Mouse (Mus musculus): ENCODE results near the gene Cdkn2c. TPM values are rescaled to one million over a fixed set of nuclear protein-coding genes. Genes with fewer than 3 reads are reported as not detected.
A peak's percentile ranks its signal among the peaks of the same experiment; 100 is the strongest.

The Cdkn2c gene
- total RNA-seq, 2 experiments from 2014 or later, result 4.6 to 4.8 TPM

DNA sequence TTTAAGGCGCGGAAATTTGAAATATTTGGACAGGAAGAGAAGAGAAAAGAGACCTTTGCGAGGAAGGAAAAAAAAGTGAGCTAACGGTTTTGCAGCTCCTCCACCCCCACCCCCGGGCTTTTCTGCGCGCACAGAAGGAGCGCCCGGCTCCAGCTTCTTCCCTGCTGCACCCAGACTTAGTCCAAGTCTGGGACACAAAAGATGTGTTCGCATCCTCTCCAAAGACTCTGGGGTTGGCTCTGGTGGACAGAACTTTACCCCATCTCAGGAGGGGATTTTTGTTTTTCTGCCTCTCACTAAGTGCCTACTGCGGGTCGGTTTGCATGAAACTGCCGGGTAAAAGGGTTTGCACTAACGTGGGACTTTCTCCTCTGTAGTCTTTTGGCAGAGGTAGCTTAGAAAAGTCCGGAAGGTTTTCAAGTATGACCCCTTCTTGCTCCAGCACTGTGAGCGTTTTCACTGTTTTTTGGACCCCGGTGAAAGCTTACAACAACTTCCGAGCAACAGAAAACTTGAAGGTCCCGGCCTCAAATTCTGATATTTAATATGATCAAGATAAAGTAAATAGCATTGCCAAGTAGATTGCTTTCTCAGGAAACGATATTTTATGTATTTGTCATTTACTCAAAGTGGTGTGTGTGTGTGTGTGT is 9.0 kb downstream of the Cdkn2c start:
- no peak for DNase-seq (ENCODE audit: extremely low spot score in 1 of 2, low spot score in 1 of 2)

DNA sequence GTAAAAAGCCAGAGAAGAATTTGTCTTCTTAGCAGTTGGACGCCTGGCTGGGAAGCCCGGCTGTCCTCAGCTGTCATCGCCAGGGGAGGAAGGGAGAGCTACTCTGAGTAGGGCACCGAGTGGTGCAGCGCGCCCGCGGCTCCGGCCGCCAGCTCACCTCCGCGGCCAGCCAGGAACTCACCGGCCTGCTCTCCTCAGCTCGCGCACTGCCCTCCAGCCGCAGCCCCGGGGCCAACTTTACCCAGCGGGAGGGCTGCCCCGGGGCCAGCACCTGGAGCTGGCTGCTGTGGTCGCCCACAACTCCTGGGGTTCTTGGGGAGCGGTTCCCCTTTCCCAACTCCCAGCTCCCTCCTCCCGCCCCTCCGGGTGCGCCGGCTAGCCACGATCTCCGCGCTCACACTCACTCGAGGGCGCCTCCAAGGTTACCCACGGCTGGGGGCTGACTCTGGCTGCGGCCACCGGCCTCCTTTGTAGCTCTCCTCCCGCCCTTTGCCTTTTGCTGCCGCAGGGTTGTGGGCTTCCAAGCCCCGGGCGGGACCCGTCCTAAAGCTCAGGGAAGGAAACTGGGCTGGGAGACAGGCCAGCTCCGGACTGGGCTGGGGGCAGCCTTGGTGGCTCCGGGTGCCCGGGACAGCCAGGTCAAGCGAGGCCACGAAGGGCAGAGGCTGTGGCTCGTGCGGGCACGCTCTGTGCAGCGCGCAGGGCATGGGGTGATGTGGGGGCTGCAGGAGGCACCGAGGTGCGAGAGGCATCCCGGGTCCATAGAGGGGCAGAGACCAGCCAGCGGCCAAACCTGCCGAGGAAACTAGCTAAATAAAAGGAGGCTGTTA is 9.8 kb downstream of the Cdkn2c start:
- peak; percentile 12 to 19 for DNase-seq (ENCODE audit: extremely low spot score in 1 of 2, low spot score in 1 of 2)

DNA sequence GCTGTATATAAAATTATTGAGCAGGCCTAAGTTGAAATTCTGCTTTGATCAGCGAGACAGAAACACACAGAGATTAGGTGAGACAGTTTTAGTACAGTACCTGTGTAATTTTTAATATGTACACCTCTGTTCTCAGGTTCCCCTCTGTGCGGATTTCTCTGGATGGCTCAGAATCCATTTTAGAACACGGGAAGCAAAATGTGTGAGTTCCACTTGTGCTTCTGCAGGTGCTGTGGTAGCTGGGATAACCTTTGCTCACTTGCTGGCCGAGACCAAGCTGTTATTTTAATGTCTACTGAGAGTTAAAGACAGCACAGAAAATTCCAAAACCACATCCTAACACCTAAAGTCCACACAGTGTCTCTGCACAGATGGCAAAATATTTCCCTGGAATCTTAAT is 10.7 kb downstream of the Cdkn2c start:
- no peak for DNase-seq (ENCODE audit: extremely low spot score in 1 of 2, low spot score in 1 of 2)

DNA sequence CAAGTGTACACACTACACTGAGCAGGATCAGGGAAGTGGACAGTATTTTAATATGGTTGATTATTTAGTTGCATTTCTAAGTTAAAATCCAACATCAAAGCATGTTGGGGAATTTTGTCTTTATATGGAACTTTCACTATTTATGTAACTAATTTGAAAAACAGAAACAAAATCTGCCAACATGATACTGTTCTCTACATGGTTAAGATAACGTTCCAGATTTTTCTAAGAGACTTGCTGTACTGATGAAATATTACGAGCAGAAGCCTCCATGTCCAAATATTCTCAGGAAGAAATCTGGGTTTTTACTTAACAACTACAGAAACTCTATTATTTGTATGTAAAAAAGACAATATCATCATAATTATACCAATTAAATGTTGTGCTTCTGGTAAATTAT is 11.3 kb downstream of the Cdkn2c start:
- DNase-seq (ENCODE audit: extremely low spot score in 1 of 2, low spot score in 1 of 2), result no peak

DNA sequence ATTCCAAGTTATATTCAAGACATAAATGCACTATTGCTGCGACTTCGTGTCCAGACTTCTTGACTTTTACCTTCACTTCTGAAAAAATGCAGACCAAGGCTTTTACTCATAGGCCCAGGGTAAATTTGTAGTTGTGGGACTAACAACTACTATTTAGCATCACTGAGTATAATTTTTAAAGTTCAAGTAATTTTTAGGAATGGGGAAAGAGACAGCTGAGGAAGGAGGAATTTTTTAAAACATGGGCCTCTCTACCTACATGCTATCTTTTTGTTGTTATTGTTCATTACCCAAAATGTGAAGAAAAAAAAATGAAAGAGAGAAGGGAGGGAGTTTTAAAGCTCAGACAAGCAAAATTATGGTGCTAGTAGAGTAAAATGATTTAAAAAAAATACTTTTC is 12.3 kb downstream of the Cdkn2c start:
- no peak for DNase-seq (ENCODE audit: extremely low spot score in 1 of 2, low spot score in 1 of 2)

DNA sequence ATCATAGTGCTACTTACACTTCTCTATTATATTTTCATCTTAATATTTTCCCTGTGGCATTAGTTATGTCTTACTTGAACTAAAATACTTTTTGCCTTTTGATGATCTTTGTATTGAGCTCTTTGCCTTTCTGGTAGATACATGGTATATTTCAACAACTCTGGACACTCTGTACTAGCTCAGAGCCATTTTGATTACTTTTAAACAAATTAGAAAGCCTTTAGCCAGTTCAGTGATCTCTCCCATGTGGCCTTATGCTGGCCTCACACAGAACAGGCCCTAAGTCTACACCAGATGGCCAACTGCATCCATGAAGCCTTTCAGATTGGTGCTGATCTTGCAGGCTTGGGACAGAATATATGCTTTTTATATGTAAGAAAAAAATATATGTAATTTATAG is 13.7 kb downstream of the Cdkn2c start:
- no peak for DNase-seq (ENCODE audit: extremely low spot score in 1 of 2, low spot score in 1 of 2)

DNA sequence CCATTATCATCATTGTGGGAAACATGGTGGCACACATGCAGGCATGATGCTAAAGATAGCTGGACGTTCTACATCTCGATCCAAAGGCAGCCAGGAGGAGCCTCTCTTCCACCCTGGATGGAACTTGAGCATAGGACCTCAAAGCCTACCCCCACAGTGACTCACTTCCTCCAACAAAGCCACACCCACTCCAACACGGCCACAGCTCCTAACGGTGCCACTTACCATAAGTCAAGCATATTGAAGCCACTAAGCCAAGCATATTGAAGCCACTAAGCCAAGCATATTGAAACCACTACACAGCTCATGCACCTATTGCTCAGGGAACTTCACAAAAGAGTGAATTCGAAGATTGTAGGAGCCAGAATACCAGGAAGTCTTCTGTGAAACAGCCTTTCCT is 17.7 kb downstream of the Cdkn2c start:
- DNase-seq (ENCODE audit: extremely low spot score in 1 of 2, low spot score in 1 of 2), result no peak

DNA sequence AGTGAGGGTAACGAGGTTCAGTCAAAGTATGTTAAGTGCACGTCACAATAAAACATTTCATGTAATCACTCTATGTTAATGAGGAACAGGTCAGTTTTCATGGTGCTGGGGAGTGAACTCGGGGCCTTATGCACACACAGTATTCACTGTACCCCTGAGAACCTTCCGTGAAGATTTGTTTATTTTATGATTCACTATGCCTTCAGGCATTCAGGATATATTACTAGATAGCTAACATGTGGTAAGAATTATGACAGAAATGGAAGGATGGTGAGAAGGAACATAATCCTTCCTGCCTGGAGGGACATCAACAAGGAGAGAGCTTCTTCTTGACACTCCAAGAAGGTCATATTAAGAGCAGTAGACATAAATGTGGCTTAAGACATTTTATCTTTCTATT is 19.7 kb downstream of the Cdkn2c start:
- no peak for DNase-seq (ENCODE audit: extremely low spot score in 1 of 2, low spot score in 1 of 2)

DNA sequence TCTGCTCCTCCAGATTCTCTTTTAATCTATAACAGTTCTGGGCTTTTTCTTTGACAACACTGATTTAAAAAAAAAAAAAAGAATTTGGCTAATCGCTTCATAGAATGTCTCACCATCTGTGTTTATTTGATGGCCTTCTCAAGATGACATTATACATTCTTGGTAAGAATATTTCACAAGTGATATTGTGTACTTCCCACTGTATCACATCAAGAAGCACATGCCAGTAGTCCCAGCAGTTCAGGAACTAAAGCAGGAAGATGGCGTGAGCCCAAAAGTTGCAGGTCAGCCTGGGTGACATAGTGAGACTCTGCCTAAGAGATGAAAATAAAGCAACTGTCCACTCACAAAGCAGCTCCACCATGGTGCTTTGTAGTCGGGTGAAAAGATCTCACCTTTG is 25.5 kb downstream of the Cdkn2c start:
- DNase-seq (ENCODE audit: extremely low spot score in 1 of 2, low spot score in 1 of 2), result no peak

DNA sequence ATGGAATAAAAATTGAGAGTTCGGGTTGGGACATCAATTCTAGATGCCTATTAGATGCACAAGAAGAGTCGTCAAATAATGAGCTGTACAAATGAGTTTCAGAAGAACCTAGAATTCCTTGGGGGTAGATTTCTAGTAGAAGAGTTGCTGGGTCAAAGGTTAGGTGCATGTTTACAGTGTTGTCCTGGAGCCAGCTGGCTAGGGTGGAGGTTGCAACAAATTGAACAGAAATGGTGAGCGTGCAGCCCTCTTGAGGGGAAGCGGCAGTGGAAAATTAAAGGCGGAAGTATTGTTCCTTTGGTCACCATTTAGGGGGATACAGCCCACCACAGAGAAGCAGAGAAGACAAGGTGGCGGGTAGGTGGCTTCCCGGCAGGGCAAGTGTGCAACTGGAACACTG is 26.8 kb downstream of the Cdkn2c start:
- no peak for DNase-seq (ENCODE audit: extremely low spot score in 1 of 2, low spot score in 1 of 2)

DNA sequence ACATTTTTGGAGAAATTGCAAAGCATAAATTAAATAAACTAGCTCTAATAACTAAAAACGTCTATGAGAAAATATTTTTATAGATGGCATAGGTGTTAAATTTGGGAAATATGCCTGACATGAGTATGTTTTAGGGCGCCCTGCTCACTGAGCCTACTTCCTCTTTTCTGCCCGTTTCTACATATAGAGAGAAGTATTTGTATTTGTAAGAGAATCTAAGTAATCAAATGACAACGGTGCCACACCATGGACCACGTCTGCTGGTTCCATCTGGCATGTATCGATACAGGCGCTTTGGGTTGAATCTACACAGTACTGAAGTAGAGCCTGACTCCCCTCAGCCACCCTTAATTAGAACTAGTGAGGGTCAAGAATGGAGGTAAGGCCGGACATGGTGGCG is 27.6 kb downstream of the Cdkn2c start:
- no peak for DNase-seq (ENCODE audit: extremely low spot score in 1 of 2, low spot score in 1 of 2)

DNA sequence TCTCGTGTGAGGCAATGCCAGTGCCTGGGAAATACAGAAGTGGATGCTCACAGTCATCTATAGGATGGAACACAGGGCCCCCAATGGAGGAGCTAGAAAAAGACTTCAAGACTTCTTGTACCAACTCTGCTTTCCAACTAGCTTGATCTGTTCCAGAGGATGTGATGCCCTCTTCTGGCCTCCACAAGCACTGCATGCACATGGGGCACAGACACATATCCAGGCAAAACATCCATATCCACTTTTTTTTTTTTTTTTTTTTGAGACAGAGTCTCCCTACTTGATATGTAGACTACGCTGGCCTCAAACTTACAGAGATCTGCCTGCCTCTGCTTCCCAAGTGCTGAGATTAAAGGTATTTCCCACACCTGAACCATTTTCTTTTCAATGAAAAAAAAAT is 32.0 kb downstream of the Cdkn2c start:
- DNase-seq (ENCODE audit: extremely low spot score in 1 of 2, low spot score in 1 of 2), result no peak

DNA sequence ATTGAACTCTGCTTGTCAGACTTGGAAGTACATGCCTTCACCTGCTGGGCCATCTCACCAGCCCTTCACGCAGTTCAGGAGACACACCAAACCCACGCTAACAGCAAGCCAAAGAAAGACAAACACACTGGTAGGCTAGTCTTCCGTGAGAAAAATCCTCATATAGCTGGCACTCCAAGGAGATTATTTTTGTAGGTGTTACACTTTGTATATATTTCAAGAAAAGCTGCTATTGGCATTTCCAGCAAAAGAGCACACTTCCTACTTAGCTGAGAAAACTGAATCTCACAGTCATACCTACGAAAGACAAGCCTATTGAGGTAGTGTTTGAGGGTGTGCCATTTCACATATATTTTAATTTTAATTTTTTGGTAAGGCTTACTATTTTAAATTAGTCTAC is 36.0 kb downstream of the Cdkn2c start:
- DNase-seq (ENCODE audit: extremely low spot score in 1 of 2, low spot score in 1 of 2), result no peak

DNA sequence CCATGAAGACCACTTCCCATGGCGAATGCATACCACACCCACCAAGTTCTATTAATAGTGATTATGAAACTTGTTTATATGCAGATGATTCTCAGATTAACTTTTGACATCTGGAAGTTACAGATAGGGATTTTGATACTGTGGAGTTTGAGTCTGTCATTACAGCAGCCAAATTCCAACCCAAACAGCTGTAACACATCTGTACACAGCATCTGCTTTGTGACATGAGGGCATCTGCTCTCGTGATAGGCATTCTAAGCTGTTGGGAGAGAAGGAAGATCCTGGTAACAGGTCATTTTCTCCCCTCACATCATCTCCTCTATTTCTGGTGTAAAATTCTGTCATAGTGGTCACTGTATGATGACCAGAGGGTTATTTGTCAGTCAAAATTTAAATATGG is 36.8 kb downstream of the Cdkn2c start:
- no peak for DNase-seq (ENCODE audit: extremely low spot score in 1 of 2, low spot score in 1 of 2)

DNA sequence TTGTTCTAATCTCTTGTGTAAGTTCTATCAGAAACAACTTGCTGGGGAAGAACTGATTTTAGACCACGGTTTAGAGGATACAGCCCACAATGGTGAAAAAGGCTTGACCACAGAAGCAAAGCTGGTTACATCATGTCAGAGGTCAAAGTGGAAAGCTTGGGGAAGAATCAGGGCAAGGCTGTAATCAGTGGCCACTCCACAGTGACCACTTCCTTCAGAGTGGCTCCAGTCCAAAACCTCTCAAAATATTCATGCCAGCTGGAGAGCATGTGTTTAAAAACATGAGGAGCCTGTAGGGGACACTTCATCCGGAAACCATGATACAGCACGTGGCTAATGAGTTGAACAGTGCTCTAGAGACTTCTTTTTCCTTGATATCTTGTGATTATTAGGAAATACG is 54.4 kb downstream of the Cdkn2c start:
- DNase-seq (ENCODE audit: extremely low spot score in 1 of 2, low spot score in 1 of 2), result no peak

Other genes starting within 250 kb of the Cdkn2c start
- gene Rnf11, start 182.5 kb downstream of the Cdkn2c start, total RNA-seq (2021), result 100 to 1,000 TPM; 164 to 182 TPM
- gene 4930522H14Rik, start 135.9 kb downstream of the Cdkn2c start, total RNA-seq (2021), result not detected
- gene Faf1, start 9.4 kb upstream of the Cdkn2c start, total RNA-seq (2021), result 10 to 100 TPM; 24.0 to 26.8 TPM

All from layer of hippocampus, postnatal 25 days (tissue).